Mouse (Mus musculus) limb, embryonic 10.5 days (tissue): ENCODE measurements around the gene Stard3nl. TPM values are rescaled to one million over a fixed set of nuclear protein-coding genes. Genes with fewer than 3 reads are reported as not detected.

Source experiments
- polyA plus RNA-seq: library from polyadenylated mRNA; unstranded; fragments of >200 nt; fragmentation: Nextera tagmentation; extraction: Ambion mirVana; gene quantifications from 2 replicates; pipeline ENCODE4 v1.2.1, GENCODE M21; 2016

Gene Stard3nl
- polyA plus RNA-seq, 1 experiment from 2014 or later, result 100 TPM

Other genes starting within 250 kb of the Stard3nl start
- 12.2 and 13.8 TPM in 2 replicates for gene Epdr1, start 224.1 kb upstream of the Stard3nl start, polyA plus RNA-seq
- 0.15 and 0.31 TPM in 2 replicates for gene Sfrp4, start 227.3 kb upstream of the Stard3nl start, polyA plus RNA-seq